Mouse (Mus musculus) embryonic fibroblast, embryonic 13.5 days (primary cell): Measurements from ENCODE around the gene Tcea3.

Experiments
- CTCF ChIP-seq: IDR thresholded peaks from 2 replicates; pipeline ENCODE4 v1.5.1; 2011; ENCODE audit warnings: mild to moderate bottlenecking, control low read depth, low read length, moderate library complexity, borderline replicate concordance; ENCODE audit not compliant: insufficient read depth
- POLR2A ChIP-seq: IDR thresholded peaks from 2 replicates; pipeline ENCODE4 v1.6.1; 2011; ENCODE audit warnings: low read depth, mild to moderate bottlenecking, control low read depth, low read length, moderate library complexity

DNA sequence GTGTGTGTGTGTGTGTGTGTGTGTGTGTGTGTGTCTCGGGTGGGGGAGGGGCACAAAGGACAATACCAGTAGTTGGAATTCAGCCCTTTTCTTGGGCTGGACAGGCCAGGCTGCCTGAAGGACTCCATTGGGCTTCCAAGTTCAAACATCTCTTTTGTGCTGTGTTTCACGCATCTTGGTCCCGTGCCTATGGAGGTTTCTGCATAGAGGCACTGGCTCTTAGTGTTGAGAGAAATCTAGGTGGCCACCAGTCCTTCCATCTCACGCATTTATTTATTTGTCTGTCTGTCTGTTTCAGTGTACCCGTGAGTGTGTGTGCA is 23.3 kb upstream of the Tcea3 start:
- TF ChIP-seq POLR2A (no peak), CTCF (no peak)
